Comparison of ENCODE assay signal across 8 mouse cellular contexts in the genomic region with DNA sequence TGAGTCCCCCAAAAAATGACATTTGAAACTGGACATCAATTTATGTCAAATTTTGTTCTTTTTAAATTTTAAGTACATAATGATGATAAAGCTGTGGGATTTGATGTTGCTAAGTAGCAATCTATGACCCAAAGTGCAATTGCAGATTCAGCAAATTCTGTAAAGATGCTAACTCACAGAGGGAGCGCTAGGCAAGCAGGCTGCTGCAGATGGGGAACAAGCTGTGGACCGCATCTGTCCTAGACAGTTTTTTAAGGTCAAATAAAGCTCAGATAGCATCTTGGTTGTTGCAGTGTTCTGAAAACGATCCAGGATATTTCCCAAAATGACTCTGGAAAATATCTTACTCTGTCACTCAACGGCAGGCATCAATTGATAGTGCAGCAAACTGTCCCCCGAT. TPM values are rescaled to one million over a fixed set of nuclear protein-coding genes. Genes with fewer than 3 reads are reported as not detected.
DNase-seq lines count a peak whose midpoint lies in the region; ATAC-seq and TF ChIP-seq lines count a peak whose summit lies in the region.

No protein-coding gene starts in this region.

- H3K27ac ChIP-seq in neural tube, embryonic 12.5 days, result no peak overlapping the region
- H3K27ac ChIP-seq in thymus, adult 2 months (ENCODE audit: control insufficient read depth, insufficient read depth, low read length), result no peak overlapping the region

- H3K9me3 ChIP-seq in neural tube, embryonic 12.5 days, result no peaks in the 10 kb centered on the region

- H3K27me3 ChIP-seq in neural tube, embryonic 12.5 days (replicated peaks), result no peaks in the 10 kb centered on the region
- no peaks in the 10 kb centered on the region for H3K27me3 ChIP-seq in thymus, adult 2 months (ENCODE audit: control insufficient read depth, insufficient read depth, low read length)

- no peaks in the 10 kb centered on the region for H3K36me3 ChIP-seq in neural tube, embryonic 12.5 days
- no peaks in the 10 kb centered on the region for H3K36me3 ChIP-seq in thymus, adult 2 months (ENCODE audit: control insufficient read depth, insufficient read depth, low read length)

- H3K4me3 ChIP-seq in neural tube, embryonic 12.5 days, result no peak overlapping the region
- H3K4me3 ChIP-seq in thymus, adult 2 months (ENCODE audit: control insufficient read depth, insufficient read depth, low read length), result no peak overlapping the region

- DNase-seq in embryo, embryonic 10 days (ENCODE audit: low spot score), result peak; percentile 14
- DNase-seq in embryo, embryonic 10.5 days (ENCODE audit: low spot score), result no peak
- DNase-seq in right cerebral cortex, adult 2 months (ENCODE audit: low spot score in 2 of 2), result peak; percentile 17 to 44
- no peak for DNase-seq in right cerebral cortex, postnatal 36 days (ENCODE audit: low spot score in 2 of 2)
- DNase-seq in layer of hippocampus, adult 9-11 months, result peak; percentile 51
- DNase-seq in T-cell, adult 2 months (ENCODE audit: low spot score), result no peak
- DNase-seq in thymus, adult 2 months, result no peak

- H3K9ac ChIP-seq in neural tube, embryonic 12.5 days, result no peak overlapping the region

- TF ChIP-seq CTCF in thymus, adult 2 months (IDR thresholded peaks at IDR 0.05; ENCODE audit: borderline replicate concordance, control insufficient read depth, extremely low read depth, insufficient read depth, low read length, poor library complexity), result no peak

- H3K4me2 ChIP-seq in neural tube, embryonic 12.5 days (replicated peaks), result peak overlapping the region; percentile 69

- peaks cover 13% of the 10 kb centered on the region for H3K4me1 ChIP-seq in neural tube, embryonic 12.5 days
- peaks cover 2% of the 10 kb centered on the region; the same call in 1 of the 2 replicates for H3K4me1 ChIP-seq in thymus, adult 2 months (replicated peaks; ENCODE audit: control insufficient read depth, insufficient read depth, low read length)

- ATAC-seq in neural tube, embryonic 12.5 days (ENCODE audit: low FRiP score, low read depth), result no peak

- TF ChIP-seq POLR2A in thymus, adult 2 months (IDR thresholded peaks at IDR 0.05; ENCODE audit: control insufficient read depth, extremely low read depth, insufficient read depth, low read length, poor library complexity), result no peak

- WGBS in neural tube, embryonic 12.5 days, result 77% methylated on average over 5 of the region's 5 CpGs
- 66% methylated on average over 5 of the region's 5 CpGs for WGBS in thymus, adult 2 months

RNA-seq across cellular contexts. Expression of a gene that starts 1.0 kb away (rescaled TPM):
- 390 and 430 TPM in 2 replicates for polyA plus RNA-seq in neural tube, embryonic 12.5 days (2016; fragmentation: Nextera tagmentation; extraction: Ambion mirVana)
- polyA plus RNA-seq in thymus, adult 2 months (2012; rRNA removed), result 197 and 239 TPM in 2 replicates

RNA-seq across cellular contexts. Expression of a gene that starts 9.8 kb away (rescaled TPM):
- 7.3 and 8.3 TPM in 2 replicates for polyA plus RNA-seq in neural tube, embryonic 12.5 days (2016; fragmentation: Nextera tagmentation; extraction: Ambion mirVana)
- polyA plus RNA-seq in thymus, adult 2 months (2012; rRNA removed), result 15.3 and 17.4 TPM in 2 replicates

Comparison
In these comparisons a context has a peak if more than half of its experiments do, and no peak if none do; other contexts are left out.
1. DNase-seq: peak in embryo, embryonic 10 days (single experiment), right cerebral cortex, adult 2 months (2 of 2) and layer of hippocampus, adult 9-11 months (single experiment); none in embryo, embryonic 10.5 days (single experiment), right cerebral cortex, postnatal 36 days (0 of 2), T-cell, adult 2 months (single experiment) and thymus, adult 2 months (single experiment).